Mouse (Mus musculus) hematopoietic stem cell, adult 5-6 weeks (primary cell): ENCODE measurements around the gene Nr3c2. TPM values are rescaled to one million over a fixed set of nuclear protein-coding genes. Genes with fewer than 3 reads are reported as not detected.

Source experiments
- ATAC-seq, 2 experiments: fragments of 125-278 bp in 1 of 2; replicated peaks in 1 of 2; 2 replicates each; pipeline ENCODE4 v1.8.0; 2016 to 2017; ENCODE audit warnings: inconsistent platforms in 2 of 2, mild to moderate bottlenecking in 2 of 2, moderate number of reproducible peaks in 2 of 2, low read depth in 1 of 2, moderate TSS enrichment in 1 of 2; ENCODE audit not compliant: low FRiP score in 2 of 2, poor library complexity in 2 of 2, severe bottlenecking in 2 of 2, insufficient read depth in 1 of 2, low TSS enrichment in 1 of 2
- total RNA-seq: library from RNA; stranded (forward); fragments of 172-1452, 232-1000 nt; gene quantifications from 2 replicates; pipeline ENCODE4 v1.2.3, GENCODE M21; 2017

Nr3c2 gene
- total RNA-seq, 1 experiment from 2014 or later: 2.5 TPM

GRCm38 (mm10) chr8:77034465-77034829 is 135.2 kb downstream of the Nr3c2 start:
- ATAC-seq: no peak

GRCm38 (mm10) chr8:77041214-77041613 is 142.0 kb downstream of the Nr3c2 start:
- ATAC-seq: no peak

GRCm38 (mm10) chr8:77044849-77045248 is 145.6 kb downstream of the Nr3c2 start:
- ATAC-seq: no peak

GRCm38 (mm10) chr8:77045711-77046110 is 146.5 kb downstream of the Nr3c2 start:
- ATAC-seq: no peak

GRCm38 (mm10) chr8:77046217-77046616 is 147.0 kb downstream of the Nr3c2 start:
- no peak for ATAC-seq

- ATAC-seq: no peak
Measured at GRCm38 (mm10) chr8:77046731-77047130, 147.5 kb downstream of the Nr3c2 start.

- ATAC-seq: no peak
Measured at GRCm38 (mm10) chr8:77051399-77052275, 152.4 kb downstream of the Nr3c2 start.

GRCm38 (mm10) chr8:77055492-77056021 is 156.3 kb downstream of the Nr3c2 start:
- ATAC-seq: no peak

GRCm38 (mm10) chr8:77056853-77057252 is 157.6 kb downstream of the Nr3c2 start:
- ATAC-seq: no peak

- ATAC-seq: no peak
Measured at GRCm38 (mm10) chr8:77082687-77083086, 183.4 kb downstream of the Nr3c2 start.

- ATAC-seq: no peak
Measured at GRCm38 (mm10) chr8:77086036-77086435, 186.8 kb downstream of the Nr3c2 start.

- ATAC-seq: no peak
Measured at GRCm38 (mm10) chr8:77096721-77097120, 197.5 kb downstream of the Nr3c2 start.

- ATAC-seq: no peak
Measured at GRCm38 (mm10) chr8:77098101-77098500, 198.9 kb downstream of the Nr3c2 start.

- ATAC-seq: no peak
Measured at GRCm38 (mm10) chr8:77100370-77100769, 201.1 kb downstream of the Nr3c2 start.

- no peak for ATAC-seq
Measured at GRCm38 (mm10) chr8:77102879-77103278, 203.6 kb downstream of the Nr3c2 start.

GRCm38 (mm10) chr8:77112719-77113118 is 213.5 kb downstream of the Nr3c2 start:
- ATAC-seq: peak; percentile 78 to 83

GRCm38 (mm10) chr8:77114769-77115168 is 215.5 kb downstream of the Nr3c2 start:
- ATAC-seq: no peak

GRCm38 (mm10) chr8:77116419-77117079 is 217.3 kb downstream of the Nr3c2 start:
- ATAC-seq: peak; percentile 60 to 68; a peak in 2 of 4 replicates
